Mouse (Mus musculus): ENCODE results near the gene Olfr1371.
A peak's percentile ranks its signal among the peaks of the same experiment; 100 is the strongest.
"Not testable (repeated sequence)": the region's sequence is repeated elsewhere in the genome, so short reads cannot be mapped to it uniquely, and the experiment has no call there.

Olfr1371 gene

GRCm38 (mm10) chr11:52223968-52224682, 10.3 kb upstream of the Olfr1371 start:
- peak; percentile 83 to 92 for DNase-seq

GRCm38 (mm10) chr11:52222891-52223290, 9.1 kb upstream of the Olfr1371 start:
- peak in 1 of 2 experiments; percentile 24 for DNase-seq

- DNase-seq = not testable (repeated sequence)
These were observed 8.1 kb upstream of the Olfr1371 start for GRCm38 (mm10) chr11:52221921-52222320.

- DNase-seq = peak; percentile 91
These were observed 6.5 kb upstream of the Olfr1371 start for GRCm38 (mm10) chr11:52220282-52220681.

- not testable (repeated sequence) for DNase-seq
These were observed 17.2 kb downstream of the Olfr1371 start for GRCm38 (mm10) chr11:52196496-52197023.

- DNase-seq = not testable (repeated sequence)
These were observed 33.1 kb downstream of the Olfr1371 start for GRCm38 (mm10) chr11:52180651-52181050.

- DNase-seq = not testable (repeated sequence)
These were observed 33.9 kb downstream of the Olfr1371 start for GRCm38 (mm10) chr11:52179897-52180296.

GRCm38 (mm10) chr11:52168461-52168860, 45.3 kb downstream of the Olfr1371 start:
- DNase-seq = peak in 1 of 2 experiments; percentile 5

- DNase-seq = peak; percentile 45 to 62
These were observed 45.9 kb downstream of the Olfr1371 start for GRCm38 (mm10) chr11:52167901-52168302.

- DNase-seq = peak; percentile 41 to 53
These were observed 46.7 kb downstream of the Olfr1371 start for GRCm38 (mm10) chr11:52167126-52167525.

GRCm38 (mm10) chr11:52163926-52164325, 49.9 kb downstream of the Olfr1371 start:
- DNase-seq = peak; percentile 65 to 73

All from kidney, postnatal 4 days (tissue).